Mouse (Mus musculus) brain, embryonic 14.5 days (tissue): ENCODE measurements around the gene Rab37.

Source experiments
- CTCF ChIP-seq: fragments of 200-500 bp; IDR thresholded peaks from 2 replicates; pipeline ENCODE4 v1.5.1; 2012; ENCODE audit warnings: inconsistent platforms, mild to moderate bottlenecking, moderate library complexity, borderline replicate concordance; ENCODE audit not compliant: insufficient read depth, insufficient read length; ENCODE audit errors: extremely low read depth
- POLR2A ChIP-seq: fragments of 200-500 bp; IDR thresholded peaks from 2 replicates; pipeline ENCODE4 v1.6.1; 2012; ENCODE audit warnings: mild to moderate bottlenecking, inconsistent platforms, borderline replicate concordance; ENCODE audit not compliant: poor library complexity, insufficient read depth, insufficient read length, severe bottlenecking; ENCODE audit errors: extremely low read depth

GRCm38 (mm10) chr11:115075407-115075806, 15.8 kb upstream of the Rab37 start:
- no peak for TF ChIP-seq POLR2A
- TF ChIP-seq CTCF, result no peak
